23 mouse cellular contexts compared by ENCODE assay signal in genomic region chr2:51847964-51848363, GRCm38 (mm10).
DNase-seq lines count a peak whose midpoint lies in the region; ATAC-seq lines count a peak whose summit lies in the region.
"Had no signal": no experiment of that assay in that cellular context is flagged by ENCODE, and none has a peak within 500 bp of the region (broad histone marks: within the 10 kb centered on the region; RNA-seq: fewer than 3 reads in every experiment).

No protein-coding gene starts in this region.

- no peaks in the 10 kb centered on the region for H3K27me3 ChIP-seq in forebrain, embryonic 12.5 days
- no peaks in the 10 kb centered on the region for H3K27me3 ChIP-seq in forebrain, embryonic 11.5 days (ENCODE audit: control insufficient read depth, insufficient read depth, low read length)
- H3K27me3 ChIP-seq in hindbrain, embryonic 13.5 days: no peaks in the 10 kb centered on the region
- no peaks in the 10 kb centered on the region for H3K27me3 ChIP-seq in hindbrain, embryonic 10.5 days (ENCODE audit: insufficient read depth, poor library complexity, severe bottlenecking)
- no peaks in the 10 kb centered on the region for H3K27me3 ChIP-seq in midbrain, embryonic 15.5 days (replicated peaks)
- no peaks in the 10 kb centered on the region for H3K27me3 ChIP-seq in midbrain, embryonic 16.5 days (ENCODE audit: control insufficient read depth, insufficient read depth, low read depth, low read length)
- no peaks in the 10 kb centered on the region for H3K27me3 ChIP-seq in forebrain, embryonic 16.5 days (replicated peaks; ENCODE audit: control insufficient read depth, insufficient read depth, low read length)
- H3K27me3 ChIP-seq: embryonic facial prominence, embryonic 13.5 days; hindbrain, embryonic 15.5 days had no signal

- no peak for DNase-seq in forebrain, embryonic 11.5 days (ENCODE audit: low spot score)
- no peak for DNase-seq in hindbrain, embryonic 10.5 days (ENCODE audit: low spot score)
- DNase-seq: adrenal gland, adult 8-10 months; B cell, adult 2 months; cerebellum, adult 11-12 months; cerebellum, adult 9-10 months; cerebellum, postnatal 25 days; gastrocnemius, postnatal 10 days; heart, adult 18-20 months; heart, postnatal 10 days; heart, postnatal 4 days had no signal

- 48% methylated on average over 6 of the region's 6 CpGs for WGBS in forebrain, embryonic 12.5 days
- 69% methylated on average over 6 of the region's 6 CpGs for WGBS in forebrain, embryonic 11.5 days
- WGBS in hindbrain, embryonic 13.5 days: 76% methylated on average over 6 of the region's 6 CpGs
- WGBS in hindbrain, embryonic 10.5 days: 81% methylated on average over 6 of the region's 6 CpGs
- 66% methylated on average over 6 of the region's 6 CpGs for WGBS in midbrain, embryonic 15.5 days
- WGBS in midbrain, embryonic 16.5 days: 59% methylated on average over 6 of the region's 6 CpGs
- WGBS in forebrain, embryonic 16.5 days: 38% methylated on average over 6 of the region's 6 CpGs

- H3K36me3 ChIP-seq in forebrain, embryonic 12.5 days (replicated peaks): no peaks in the 10 kb centered on the region
- H3K36me3 ChIP-seq in forebrain, embryonic 11.5 days (ENCODE audit: control insufficient read depth, insufficient read depth, low read length): no peaks in the 10 kb centered on the region
- no peaks in the 10 kb centered on the region for H3K36me3 ChIP-seq in hindbrain, embryonic 13.5 days
- no peaks in the 10 kb centered on the region for H3K36me3 ChIP-seq in hindbrain, embryonic 10.5 days
- H3K36me3 ChIP-seq in midbrain, embryonic 15.5 days (replicated peaks): no peaks in the 10 kb centered on the region
- no peaks in the 10 kb centered on the region for H3K36me3 ChIP-seq in midbrain, embryonic 16.5 days (ENCODE audit: control insufficient read depth, insufficient read depth, low read length)
- H3K36me3 ChIP-seq in forebrain, embryonic 16.5 days (ENCODE audit: control insufficient read depth, insufficient read depth): no peaks in the 10 kb centered on the region
- H3K36me3 ChIP-seq: embryonic facial prominence, embryonic 13.5 days; G1E; heart, embryonic 10.5 days; hindbrain, embryonic 15.5 days had no signal

- ATAC-seq in forebrain, embryonic 12.5 days (ENCODE audit: low FRiP score): peak; percentile 70
- no peak for ATAC-seq in forebrain, embryonic 11.5 days (replicated peaks; ENCODE audit: low FRiP score)
- no peak for ATAC-seq in hindbrain, embryonic 13.5 days (ENCODE audit: low FRiP score)
- no peak for ATAC-seq in midbrain, embryonic 15.5 days (replicated peaks)
- ATAC-seq in midbrain, embryonic 16.5 days: no peak
- ATAC-seq in forebrain, embryonic 16.5 days: peak; percentile 31; the same call in 1 of the 2 replicates
- no peak for ATAC-seq in cerebellum, adult (ENCODE audit: insufficient number of reproducible peaks, low FRiP score, low TSS enrichment)
- ATAC-seq: CD4-positive, CD25-positive, alpha-beta regulatory T cell, adult 4 months; inflammation-experienced regulatory T-cells, adult 6 months had no signal

- no peaks in the 10 kb centered on the region for H3K9me3 ChIP-seq in forebrain, embryonic 12.5 days
- no peaks in the 10 kb centered on the region for H3K9me3 ChIP-seq in forebrain, embryonic 11.5 days (ENCODE audit: control insufficient read depth, low read length)
- H3K9me3 ChIP-seq in hindbrain, embryonic 13.5 days: no peaks in the 10 kb centered on the region
- H3K9me3 ChIP-seq in hindbrain, embryonic 10.5 days: no peaks in the 10 kb centered on the region
- no peaks in the 10 kb centered on the region for H3K9me3 ChIP-seq in midbrain, embryonic 15.5 days
- no peaks in the 10 kb centered on the region for H3K9me3 ChIP-seq in midbrain, embryonic 16.5 days (replicated peaks; ENCODE audit: control insufficient read depth, low read length, poor library complexity, severe bottlenecking)
- H3K9me3 ChIP-seq in forebrain, embryonic 16.5 days (ENCODE audit: control insufficient read depth, low read length): no peaks in the 10 kb centered on the region
- H3K9me3 ChIP-seq: embryonic facial prominence, embryonic 13.5 days; heart, embryonic 10.5 days; hindbrain, embryonic 15.5 days had no signal

- H3K27ac ChIP-seq in forebrain, embryonic 12.5 days: peak overlapping the region; percentile 42; the same call in 1 of the 2 replicates
- no peak overlapping the region for H3K27ac ChIP-seq in forebrain, embryonic 11.5 days (ENCODE audit: low read depth, low read length)
- peak overlapping the region; percentile 60 for H3K27ac ChIP-seq in hindbrain, embryonic 13.5 days
- no peak overlapping the region for H3K27ac ChIP-seq in hindbrain, embryonic 10.5 days
- H3K27ac ChIP-seq in midbrain, embryonic 15.5 days: 0 out of 2 replicates have a peak overlapping the region, but pooled peaks have one; percentile 14
- H3K27ac ChIP-seq in midbrain, embryonic 16.5 days (ENCODE audit: low read length): no peak overlapping the region
- H3K27ac ChIP-seq in forebrain, embryonic 16.5 days (ENCODE audit: low read length): no peak overlapping the region
- H3K27ac ChIP-seq: embryonic facial prominence, embryonic 13.5 days; heart, embryonic 10.5 days; hindbrain, embryonic 15.5 days had no signal

- peaks cover 21% of the 10 kb centered on the region for H3K4me1 ChIP-seq in forebrain, embryonic 12.5 days
- H3K4me1 ChIP-seq in forebrain, embryonic 11.5 days (replicated peaks; ENCODE audit: control insufficient read depth, insufficient read depth, low read length): no peaks in the 10 kb centered on the region
- H3K4me1 ChIP-seq in hindbrain, embryonic 13.5 days (replicated peaks): peaks cover 19% of the 10 kb centered on the region
- peaks cover 10% of the 10 kb centered on the region; the same call in 1 of the 2 replicates for H3K4me1 ChIP-seq in hindbrain, embryonic 10.5 days (replicated peaks)
- peaks cover 17% of the 10 kb centered on the region for H3K4me1 ChIP-seq in midbrain, embryonic 15.5 days
- 0 out of 2 replicates have a peak, but pooled peaks cover 12% of the 10 kb centered on the region for H3K4me1 ChIP-seq in midbrain, embryonic 16.5 days (ENCODE audit: control insufficient read depth, insufficient read depth, low read length)
- H3K4me1 ChIP-seq in forebrain, embryonic 16.5 days (replicated peaks; ENCODE audit: control insufficient read depth, insufficient read depth, low read length): peaks cover 10% of the 10 kb centered on the region
- H3K4me1 ChIP-seq: heart, embryonic 10.5 days; hindbrain, embryonic 15.5 days had no signal

- H3K9ac ChIP-seq in forebrain, embryonic 12.5 days: no peak overlapping the region
- no peak overlapping the region for H3K9ac ChIP-seq in forebrain, embryonic 11.5 days (ENCODE audit: low read length)
- no peak overlapping the region for H3K9ac ChIP-seq in hindbrain, embryonic 13.5 days
- no peak overlapping the region for H3K9ac ChIP-seq in midbrain, embryonic 15.5 days
- no peak overlapping the region for H3K9ac ChIP-seq in midbrain, embryonic 16.5 days (ENCODE audit: low read depth, low read length)
- no peak overlapping the region for H3K9ac ChIP-seq in forebrain, embryonic 16.5 days (replicated peaks; ENCODE audit: low read depth, low read length)
- H3K9ac ChIP-seq: embryonic facial prominence, embryonic 13.5 days; hindbrain, embryonic 15.5 days had no signal

- H3K4me2 ChIP-seq in forebrain, embryonic 12.5 days: no peak overlapping the region
- no peak overlapping the region for H3K4me2 ChIP-seq in forebrain, embryonic 11.5 days (ENCODE audit: low read depth, low read length, severe bottlenecking)
- no peak overlapping the region for H3K4me2 ChIP-seq in hindbrain, embryonic 13.5 days
- H3K4me2 ChIP-seq in midbrain, embryonic 15.5 days: no peak overlapping the region
- no peak overlapping the region for H3K4me2 ChIP-seq in midbrain, embryonic 16.5 days (ENCODE audit: low read length)
- H3K4me2 ChIP-seq in forebrain, embryonic 16.5 days (ENCODE audit: low read length): no peak overlapping the region
- H3K4me2 ChIP-seq: embryonic facial prominence, embryonic 13.5 days; hindbrain, embryonic 15.5 days had no signal

- H3K4me3 ChIP-seq in forebrain, embryonic 12.5 days (replicated peaks): no peak overlapping the region
- no peak overlapping the region for H3K4me3 ChIP-seq in forebrain, embryonic 11.5 days (ENCODE audit: low read depth, low read length)
- no peak overlapping the region for H3K4me3 ChIP-seq in hindbrain, embryonic 13.5 days
- no peak overlapping the region for H3K4me3 ChIP-seq in hindbrain, embryonic 10.5 days
- no peak overlapping the region for H3K4me3 ChIP-seq in midbrain, embryonic 15.5 days
- H3K4me3 ChIP-seq in midbrain, embryonic 16.5 days (ENCODE audit: low read depth, low read length): no peak overlapping the region
- no peak overlapping the region for H3K4me3 ChIP-seq in forebrain, embryonic 16.5 days (replicated peaks; ENCODE audit: low read length)
- H3K4me3 ChIP-seq: embryonic facial prominence, embryonic 13.5 days; heart, embryonic 10.5 days; hindbrain, embryonic 15.5 days had no signal

Comparison
In these comparisons a context has a peak if more than half of its experiments do, and no peak if none do; other contexts are left out.
1. ATAC-seq: peak in forebrain, embryonic 12.5 days (single experiment) and forebrain, embryonic 16.5 days (single experiment); none in forebrain, embryonic 11.5 days (single experiment), hindbrain, embryonic 13.5 days (single experiment), midbrain, embryonic 15.5 days (single experiment), midbrain, embryonic 16.5 days (single experiment) and cerebellum, adult (single experiment).
2. H3K27ac ChIP-seq: peak in forebrain, embryonic 12.5 days (single experiment), hindbrain, embryonic 13.5 days (single experiment) and midbrain, embryonic 15.5 days (single experiment); none in forebrain, embryonic 11.5 days (single experiment), hindbrain, embryonic 10.5 days (single experiment), midbrain, embryonic 16.5 days (single experiment) and forebrain, embryonic 16.5 days (single experiment).